Mouse (Mus musculus) hindbrain, embryonic 13.5 days (tissue): ENCODE results near the gene Lurap1. TPM values are rescaled to one million over a fixed set of nuclear protein-coding genes. Genes with fewer than 3 reads are reported as not detected.

ENCODE experiments used
- ATAC-seq: fragments of 200-750 bp; cut with Nextera tagmentation; 2 replicates; pipeline ENCODE4 v1.8.0; 2017; ENCODE audit warnings: moderate TSS enrichment; ENCODE audit not compliant: low FRiP score
- H3K27ac ChIP-seq: fragments of 300-500 bp; sonication (generic); 2 replicates; pipeline ENCODE4 v1.5.1; 2015; ENCODE audit warnings: inconsistent platforms, mild to moderate bottlenecking, moderate library complexity
- H3K27me3 ChIP-seq: fragments of 300-500 bp; sonication (generic); 2 replicates; pipeline ENCODE4 v1.6.1; 2015; ENCODE audit warnings: mild to moderate bottlenecking, inconsistent platforms
- H3K36me3 ChIP-seq: fragments of 300-500 bp; sonication (generic); 2 replicates; pipeline ENCODE4 v1.6.1; 2015; ENCODE audit warnings: mild to moderate bottlenecking, inconsistent platforms
- H3K4me1 ChIP-seq: fragments of 300-500 bp; sonication (generic); replicated peaks from 2 replicates; pipeline ENCODE4 v1.6.1; 2015; ENCODE audit warnings: inconsistent platforms
- H3K4me2 ChIP-seq: fragments of 300-500 bp; sonication (generic); 2 replicates; pipeline ENCODE4 v1.6.1; 2015; ENCODE audit warnings: inconsistent platforms, mild to moderate bottlenecking, moderate library complexity
- H3K4me3 ChIP-seq: fragments of 300-500 bp; sonication (generic); 2 replicates; pipeline ENCODE4 v1.5.1; 2015; ENCODE audit warnings: mild to moderate bottlenecking, inconsistent platforms
- H3K9ac ChIP-seq: fragments of 300-500 bp; sonication (generic); 2 replicates; pipeline ENCODE4 v1.6.1; 2015; ENCODE audit warnings: mild to moderate bottlenecking, inconsistent platforms
- H3K9me3 ChIP-seq: fragments of 300-500 bp; sonication (generic); 2 replicates; pipeline ENCODE4 v1.6.1; 2016; ENCODE audit warnings: inconsistent platforms
- WGBS: fragments of 180-500 bp; shearing (Covaris S2); methylation state at CpG from one replicate; pipeline ENCODE4 v1.1.7; 2015; 5-methylcytosine and 5-hydroxymethylcytosine counted together
- polyA plus RNA-seq: library from polyadenylated mRNA; unstranded; fragments of >200 nt; fragmentation: Nextera tagmentation; extraction: Ambion mirVana; gene quantifications from 2 replicates; pipeline ENCODE4 v1.2.1, GENCODE M21; 2015

Lurap1 gene
- polyA plus RNA-seq, 1 experiment from 2014 or later, result 1.7 TPM

- no peaks in the 10 kb centered on the region for H3K27me3 ChIP-seq
- 97% methylated on average over 15 of the region's 15 CpGs for WGBS
- peaks cover 21% of the 10 kb centered on the region for H3K4me1 ChIP-seq
- no peak overlapping the region for H3K4me3 ChIP-seq
- H3K9me3 ChIP-seq, result no peaks in the 10 kb centered on the region
- no peak overlapping the region for H3K4me2 ChIP-seq
- H3K9ac ChIP-seq, result 0 out of 2 replicates have a peak overlapping the region, but pooled peaks have one; percentile 5
- ATAC-seq, result no peak
- peaks cover 59% of the 10 kb centered on the region for H3K36me3 ChIP-seq
- H3K27ac ChIP-seq, result no peak overlapping the region
Observed at GRCm38 (mm10) chr4:116152702-116153101, 1.6 kb upstream of the Lurap1 start.

- peak overlapping the region; percentile 93 for H3K9ac ChIP-seq
- peaks cover 21% of the 10 kb centered on the region for H3K4me1 ChIP-seq
- peak overlapping the region; percentile 71 for H3K4me3 ChIP-seq
- no peaks in the 10 kb centered on the region for H3K9me3 ChIP-seq
- peaks cover 41% of the 10 kb centered on the region for H3K36me3 ChIP-seq
- peak overlapping the region; percentile 66 for H3K4me2 ChIP-seq
- no peaks in the 10 kb centered on the region for H3K27me3 ChIP-seq
- 23% methylated on average over 4 of the region's 4 CpGs for WGBS
- ATAC-seq, result peak; percentile 21; the same call in 1 of the 2 replicates
- peak overlapping the region; percentile 91 for H3K27ac ChIP-seq
Observed at GRCm38 (mm10) chr4:116150862-116151221, 296 bp downstream of the Lurap1 start.

- peak; percentile 91 for ATAC-seq
- no peaks in the 10 kb centered on the region for H3K9me3 ChIP-seq
- peaks cover 21% of the 10 kb centered on the region for H3K4me1 ChIP-seq
- H3K4me3 ChIP-seq, result peak overlapping the region; percentile 71
- WGBS, result under 1% methylated on average over 47 of the region's 73 CpGs
- peak overlapping the region; percentile 66 for H3K4me2 ChIP-seq
- peak overlapping the region; percentile 93 for H3K9ac ChIP-seq
- 0 out of 2 replicates have a peak, but pooled peaks cover under 1% of the 10 kb centered on the region for H3K27me3 ChIP-seq
- H3K27ac ChIP-seq, result peak overlapping the region; percentile 91
- peaks cover 35% of the 10 kb centered on the region for H3K36me3 ChIP-seq
Observed at GRCm38 (mm10) chr4:116150156-116150861, 829 bp downstream of the Lurap1 start.

GRCm38 (mm10) chr4:116149812-116150155 is 1.4 kb downstream of the Lurap1 start:
- Histone ChIP-seq H3K9ac (peak overlapping the region; percentile 93), H3K4me3 (peak overlapping the region; percentile 71), H3K36me3 (peaks cover 30% of the 10 kb centered on the region), H3K27ac (peak overlapping the region; percentile 91), H3K27me3 (0 out of 2 replicates have a peak, but pooled peaks cover 4% of the 10 kb centered on the region), H3K9me3 (no peaks in the 10 kb centered on the region), H3K4me2 (peak overlapping the region; percentile 66), H3K4me1 (peaks cover 24% of the 10 kb centered on the region)
- 23% methylated on average over 6 of the region's 6 CpGs for WGBS
- peak; percentile 33; the same call in 1 of the 2 replicates for ATAC-seq

GRCm38 (mm10) chr4:116143891-116144717 is 7.0 kb downstream of the Lurap1 start:
- Histone ChIP-seq H3K4me2 (peak overlapping the region; percentile 94), H3K4me3 (peak overlapping the region; percentile 60), H3K9me3 (no peaks in the 10 kb centered on the region), H3K27ac (no peak overlapping the region), H3K27me3 (peaks cover 26% of the 10 kb centered on the region), H3K36me3 (no peaks in the 10 kb centered on the region), H3K4me1 (peaks cover 22% of the 10 kb centered on the region), H3K9ac (peak overlapping the region; percentile 78)
- peak; percentile 71 for ATAC-seq
- under 1% methylated on average over 47 of the region's 47 CpGs for WGBS

- peak overlapping the region; percentile 60 for H3K4me3 ChIP-seq
- peaks cover 26% of the 10 kb centered on the region for H3K27me3 ChIP-seq
- 0 out of 2 replicates have a peak, but pooled peaks have one; percentile 37 for ATAC-seq
- H3K4me2 ChIP-seq, result peak overlapping the region; percentile 94
- H3K27ac ChIP-seq, result no peak overlapping the region
- peak overlapping the region; percentile 78; the same call in 1 of the 2 replicates for H3K9ac ChIP-seq
- no peaks in the 10 kb centered on the region for H3K9me3 ChIP-seq
- H3K36me3 ChIP-seq, result no peaks in the 10 kb centered on the region
- WGBS, result 16% methylated on average over 7 of the region's 7 CpGs
- peaks cover 22% of the 10 kb centered on the region for H3K4me1 ChIP-seq
Observed at GRCm38 (mm10) chr4:116143317-116143811, 7.8 kb downstream of the Lurap1 start.

GRCm38 (mm10) chr4:116142269-116142668 is 8.9 kb downstream of the Lurap1 start:
- H3K9me3 ChIP-seq, result no peaks in the 10 kb centered on the region
- H3K4me1 ChIP-seq, result peaks cover 22% of the 10 kb centered on the region
- H3K4me2 ChIP-seq, result no peak overlapping the region
- ATAC-seq, result no peak
- H3K4me3 ChIP-seq, result no peak overlapping the region
- H3K27ac ChIP-seq, result no peak overlapping the region
- 58% methylated on average over 7 of the region's 7 CpGs for WGBS
- no peaks in the 10 kb centered on the region for H3K36me3 ChIP-seq
- no peak overlapping the region for H3K9ac ChIP-seq
- H3K27me3 ChIP-seq, result peaks cover 26% of the 10 kb centered on the region

GRCm38 (mm10) chr4:116141736-116142135 is 9.4 kb downstream of the Lurap1 start:
- Histone ChIP-seq H3K4me2 (no peak overlapping the region), H3K4me1 (peaks cover 22% of the 10 kb centered on the region), H3K9me3 (no peaks in the 10 kb centered on the region), H3K36me3 (no peaks in the 10 kb centered on the region), H3K9ac (no peak overlapping the region), H3K27ac (no peak overlapping the region), H3K4me3 (no peak overlapping the region), H3K27me3 (peaks cover 26% of the 10 kb centered on the region)
- 62% methylated on average over 1 of the region's 1 CpGs for WGBS
- no peak for ATAC-seq

- no peak overlapping the region for H3K4me2 ChIP-seq
- H3K36me3 ChIP-seq, result no peaks in the 10 kb centered on the region
Observed at GRCm38 (mm10) chr4:116140801-116141574, 10.2 kb downstream of the Lurap1 start.

GRCm38 (mm10) chr4:116137421-116137996 is 13.6 kb downstream of the Lurap1 start:
- Histone ChIP-seq H3K9ac (no peak overlapping the region), H3K9me3 (no peaks in the 10 kb centered on the region), H3K4me1 (no peaks in the 10 kb centered on the region), H3K4me3 (no peak overlapping the region), H3K27ac (no peak overlapping the region), H3K36me3 (no peaks in the 10 kb centered on the region), H3K27me3 (peaks cover 11% of the 10 kb centered on the region; the same call in 1 of the 2 replicates), H3K4me2 (no peak overlapping the region)
- no peak for ATAC-seq
- WGBS, result 59% methylated on average over 13 of the region's 13 CpGs

More at GRCm38 (mm10) chr4:116140801-116141574, 10.2 kb downstream of the Lurap1 start:
- 81% methylated on average over 7 of the region's 7 CpGs for whole genome bisulfite sequencing
- no peak overlapping the region for H3K9ac ChIP-seq
- ATAC-seq, result no peak
- peaks cover 22% of the 10 kb centered on the region for H3K4me1 ChIP-seq
- H3K9me3 ChIP-seq, result no peaks in the 10 kb centered on the region
- no peak overlapping the region for H3K27ac ChIP-seq
- no peak overlapping the region for H3K4me3 ChIP-seq
- H3K27me3 ChIP-seq, result peaks cover 26% of the 10 kb centered on the region

- Histone ChIP-seq H3K36me3 (no peaks in the 10 kb centered on the region), H3K27ac (no peak overlapping the region), H3K9me3 (no peaks in the 10 kb centered on the region), H3K9ac (no peak overlapping the region), H3K27me3 (no peaks in the 10 kb centered on the region), H3K4me1 (no peaks in the 10 kb centered on the region), H3K4me3 (no peak overlapping the region), H3K4me2 (no peak overlapping the region)
- WGBS, result 40% methylated on average over 2 of the region's 2 CpGs
- no peak for ATAC-seq
Observed at GRCm38 (mm10) chr4:116134990-116135389, 16.1 kb downstream of the Lurap1 start.
